Mouse (Mus musculus) stomach, postnatal 0 days (tissue): Measurements from ENCODE around the gene Smarce1.

Experiments
- CTCF ChIP-seq: IDR thresholded peaks from 2 replicates; pipeline ENCODE4 v1.5.1; 2016; ENCODE audit warnings: antibody characterized with exemption, low read depth, mild to moderate bottlenecking, moderate library complexity
- EP300 ChIP-seq: optimal IDR thresholded peaks from 2 replicates; pipeline ENCODE3; 2016; ENCODE audit warnings: antibody characterized with exemption

DNA sequence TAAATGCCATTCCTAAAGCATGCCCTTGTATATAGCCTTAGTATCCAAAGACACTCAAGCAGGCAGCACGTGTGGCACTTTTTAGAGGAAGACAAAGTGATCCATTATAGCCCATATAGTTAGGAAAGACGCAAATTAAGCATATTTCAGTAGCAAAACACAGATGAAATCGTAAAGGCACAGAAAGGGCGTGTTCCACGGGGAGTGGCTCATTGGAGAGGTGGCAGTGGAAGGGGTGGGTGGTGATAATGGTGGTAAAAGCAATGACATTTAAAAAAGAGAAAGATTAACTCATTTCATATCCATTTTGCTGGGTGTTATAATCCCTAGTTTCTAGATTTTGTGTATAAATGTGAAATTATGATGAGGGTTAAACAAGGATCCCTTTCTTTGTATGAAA lies 4.5 kb downstream of the Smarce1 start:
- TF ChIP-seq CTCF = no peak
- no peak for TF ChIP-seq EP300
